Mouse (Mus musculus): ENCODE data around the gene Ccdc33.
A peak's percentile ranks its signal among the peaks of the same experiment; 100 is the strongest.

Gene Ccdc33

DNA sequence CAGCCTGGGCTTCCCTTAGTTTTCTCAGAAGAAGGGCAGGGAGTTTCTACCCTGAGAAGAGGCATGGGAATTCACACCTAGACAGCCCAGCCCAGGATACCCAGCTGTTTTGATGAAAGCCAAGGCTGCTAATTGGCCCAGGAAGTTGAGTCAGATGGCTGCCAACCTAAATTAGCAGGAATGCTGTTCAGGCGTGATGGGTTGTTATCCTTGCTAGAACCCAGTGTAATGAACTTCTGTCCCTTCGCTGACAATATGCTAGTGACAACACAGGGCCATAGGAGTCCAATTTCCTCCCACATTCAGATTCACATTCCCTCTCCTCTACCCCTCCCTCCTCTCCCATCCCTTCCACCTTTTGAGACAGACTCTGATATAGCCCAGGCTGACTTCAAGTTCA, 105.7 kb downstream of the Ccdc33 start:
- no peak for DNase-seq (ENCODE audit: low read depth, low spot score)

DNA sequence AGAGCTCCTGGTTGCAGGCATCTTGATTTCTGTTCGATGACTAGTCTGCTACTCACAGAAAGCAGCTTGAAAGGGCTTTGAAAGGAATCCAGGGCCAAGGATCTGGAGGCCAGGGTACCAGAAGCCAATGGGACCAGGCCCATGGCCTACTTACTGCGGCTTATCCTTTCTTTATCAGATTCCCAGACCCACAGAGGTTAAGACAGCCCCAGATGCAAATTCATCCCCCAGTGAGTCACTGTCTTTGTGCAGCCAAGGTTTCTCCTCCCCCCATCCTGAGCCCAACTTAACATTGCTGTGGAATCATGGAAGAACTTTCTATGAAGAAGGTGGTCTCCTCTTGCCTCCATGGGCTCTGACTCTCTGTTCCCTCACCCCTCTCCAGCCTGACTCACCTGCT, 106.1 kb downstream of the Ccdc33 start:
- DNase-seq (ENCODE audit: low read depth, low spot score), result no peak

DNA sequence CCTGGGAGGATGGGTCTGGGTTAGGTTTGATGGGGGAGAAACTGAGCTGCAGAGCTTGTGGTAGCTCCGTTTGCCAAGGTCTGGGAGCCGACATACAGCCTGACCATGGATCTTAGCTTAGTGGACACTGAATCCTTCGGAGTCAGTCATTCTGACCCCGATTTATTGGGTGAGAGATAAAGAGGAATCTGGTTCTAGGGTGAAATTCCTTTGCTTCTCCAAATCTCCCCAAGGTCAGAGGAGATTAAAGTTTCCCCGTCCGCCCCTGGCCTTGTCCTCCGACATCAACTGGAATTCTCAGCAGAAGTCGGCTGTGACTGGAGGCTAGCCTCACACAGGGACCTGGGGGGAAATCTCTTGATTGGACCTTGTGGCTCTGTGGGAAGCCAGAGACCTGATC, 107.1 kb downstream of the Ccdc33 start:
- DNase-seq (ENCODE audit: low read depth, low spot score), result no peak

DNA sequence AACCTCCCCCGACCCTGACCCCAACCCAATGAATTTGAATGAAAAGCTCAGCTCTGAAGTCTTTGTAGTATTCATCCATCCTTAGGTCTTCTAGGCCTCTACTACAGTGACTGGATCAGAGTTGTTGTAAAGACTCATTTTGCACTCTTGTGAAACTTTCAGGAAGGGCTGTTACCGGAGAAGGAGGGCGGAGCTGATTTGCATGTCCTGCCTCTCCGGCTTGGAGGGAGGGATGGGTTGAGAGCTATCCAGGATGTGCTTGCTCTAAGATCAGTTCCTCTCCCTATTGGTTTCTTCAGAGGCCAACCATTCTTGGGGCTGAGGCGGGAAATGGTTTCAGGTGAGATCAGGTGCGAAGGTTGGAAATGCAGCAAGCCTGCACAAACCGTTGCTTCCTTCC, 107.6 kb downstream of the Ccdc33 start:
- DNase-seq (ENCODE audit: low read depth, low spot score), result no peak

DNA sequence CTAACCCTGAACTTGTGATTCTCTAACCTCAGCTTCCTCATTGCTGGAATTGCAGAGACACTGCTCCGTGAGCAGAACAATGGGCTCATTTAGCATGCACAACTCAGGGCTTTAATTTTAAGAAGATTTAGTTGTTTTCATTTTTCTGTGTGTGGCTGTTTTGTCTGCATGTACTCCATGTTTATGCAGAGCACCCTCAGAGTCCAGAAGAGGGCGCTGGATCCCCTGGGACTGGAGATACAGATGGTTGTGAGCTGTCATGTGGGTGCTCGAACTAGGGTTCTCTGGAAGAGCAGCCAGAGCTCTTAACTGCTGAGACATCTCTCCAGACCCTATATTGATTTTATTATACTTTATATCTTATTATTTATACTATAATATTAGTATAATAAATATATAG, 109.0 kb downstream of the Ccdc33 start:
- DNase-seq (ENCODE audit: low read depth, low spot score), result no peak

DNA sequence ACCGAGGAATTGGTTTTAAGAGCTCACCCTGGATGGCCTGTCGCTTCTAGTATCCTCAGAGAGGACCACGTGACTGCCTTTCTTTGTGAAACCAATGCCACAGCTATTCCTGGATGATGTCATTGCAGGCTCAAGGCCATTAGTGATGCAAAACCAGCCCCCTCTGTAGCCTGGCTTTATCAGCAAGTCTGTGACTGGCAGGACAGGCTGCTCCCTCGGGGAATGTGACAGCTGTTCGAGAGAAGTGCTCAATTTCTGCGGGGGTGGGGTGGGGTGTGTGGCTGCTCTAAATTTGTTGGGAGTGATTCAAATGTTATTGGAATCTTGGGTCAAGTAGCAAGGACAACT, 109.6 kb downstream of the Ccdc33 start:
- peak; percentile 78 for DNase-seq (ENCODE audit: low read depth, low spot score)

DNA sequence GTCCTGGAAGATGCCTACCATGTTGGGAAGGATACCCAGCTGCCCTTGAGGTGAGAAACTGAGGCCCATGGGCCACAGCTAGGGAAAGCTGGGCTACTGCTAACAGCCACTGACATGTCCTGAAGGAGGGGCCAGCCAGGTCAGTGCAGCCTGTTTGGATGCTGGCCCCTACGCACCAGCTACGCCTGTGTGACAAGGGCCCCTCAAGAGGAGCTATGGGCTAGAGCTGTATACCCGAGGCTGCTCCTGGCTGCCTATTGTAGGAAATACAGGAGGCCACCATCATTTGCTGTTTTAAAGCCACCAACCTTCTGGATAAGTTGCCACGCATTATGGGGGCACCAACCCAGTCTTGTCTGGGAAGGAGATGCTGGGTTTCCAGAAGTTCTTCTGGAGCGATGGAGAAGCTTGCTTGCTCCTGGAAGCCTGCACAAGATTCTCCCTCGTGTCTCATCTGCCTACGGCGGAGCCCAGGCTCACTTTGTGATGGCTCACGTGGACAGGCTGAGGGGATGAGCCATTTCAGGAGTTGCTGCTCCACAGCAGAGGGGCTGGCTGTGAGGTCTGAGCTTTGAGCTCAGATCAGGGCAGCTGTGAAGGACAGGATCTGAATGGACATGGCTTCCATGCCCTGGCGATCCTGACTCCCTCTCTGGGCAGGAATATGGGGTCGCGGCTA, 110.1 kb downstream of the Ccdc33 start:
- DNase-seq (ENCODE audit: low read depth, low spot score), result no peak

DNA sequence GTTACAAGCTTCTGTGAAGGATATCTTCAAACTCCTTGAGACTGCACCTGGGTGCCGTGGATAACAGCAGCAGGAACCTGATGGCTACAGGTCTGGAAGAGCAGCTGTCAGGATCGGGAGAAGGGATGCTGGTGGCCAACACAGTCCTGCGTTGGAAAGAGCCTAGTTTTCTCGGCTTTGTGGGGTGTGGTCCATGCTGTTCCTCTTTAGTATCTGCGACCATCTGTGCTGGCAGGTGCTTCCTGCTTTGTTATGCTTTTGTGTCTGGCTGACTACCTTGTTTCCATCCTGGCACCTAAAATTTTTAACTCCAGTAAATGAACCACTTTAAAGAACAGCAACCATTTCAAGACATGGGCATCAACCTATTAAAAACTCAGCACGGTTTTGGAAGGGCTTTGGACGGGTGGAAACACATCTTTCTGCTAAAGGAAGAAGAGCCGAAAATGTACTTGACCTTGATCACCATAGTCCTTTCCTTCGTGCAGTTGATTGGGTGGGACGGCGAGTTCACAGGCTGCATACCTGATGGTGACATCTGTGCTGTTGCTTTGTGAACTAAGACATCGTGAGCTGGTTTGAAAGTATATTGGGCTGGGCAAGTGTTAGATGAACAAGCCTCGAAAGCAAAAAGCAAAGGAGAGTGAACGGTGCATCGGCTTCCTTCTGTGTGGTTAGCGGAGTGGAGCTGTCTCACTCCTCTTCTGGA, 112.7 kb downstream of the Ccdc33 start, which contains the start of gene Cyp11a1:
Cyp11a1 (plus strand) TSS at position 659 of the 709 bp plus-strand sequence.
- no peak for DNase-seq (ENCODE audit: low read depth, low spot score)

DNA sequence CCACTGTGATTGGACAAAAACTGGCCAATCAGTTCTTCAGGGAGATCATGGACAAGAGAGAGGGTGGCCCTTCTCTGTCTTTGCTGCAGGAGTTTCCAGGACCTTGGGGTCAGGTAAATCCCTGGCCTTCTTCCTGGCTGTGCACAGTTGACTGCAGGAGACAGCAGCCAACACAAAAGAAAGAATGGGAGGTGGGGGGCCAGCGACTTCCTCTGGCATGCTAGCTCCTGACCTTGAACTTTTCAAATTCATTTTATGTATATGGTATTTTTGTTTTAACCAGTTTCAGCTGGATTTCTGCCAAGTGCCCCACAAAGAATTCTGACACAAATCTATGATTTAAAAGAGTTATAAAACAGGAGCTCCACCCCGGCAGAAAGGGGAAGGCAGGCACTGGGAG, 115.4 kb downstream of the Ccdc33 start:
- no peak for DNase-seq (ENCODE audit: low read depth, low spot score)

DNA sequence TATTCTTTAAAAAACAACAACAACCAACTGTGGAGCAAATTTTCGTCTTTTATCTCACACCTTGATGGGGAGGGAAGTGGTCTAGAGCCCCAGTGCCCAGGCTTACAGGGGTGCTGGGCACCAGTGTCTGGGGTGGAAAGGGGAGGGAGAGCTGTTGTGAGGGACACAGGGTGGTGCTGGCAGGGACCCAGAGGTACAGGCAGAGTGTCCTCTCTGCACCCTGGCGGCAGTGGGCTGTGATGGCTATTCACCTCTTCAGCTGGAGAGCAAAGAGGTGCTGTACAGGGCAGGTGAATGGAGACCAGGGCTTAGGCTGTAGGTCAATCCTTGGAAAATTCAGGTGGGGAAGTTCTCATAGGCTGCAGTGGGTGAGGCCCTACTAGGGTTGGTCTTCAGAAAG, 118.9 kb downstream of the Ccdc33 start:
- no peak for DNase-seq (ENCODE audit: low read depth, low spot score)

DNA sequence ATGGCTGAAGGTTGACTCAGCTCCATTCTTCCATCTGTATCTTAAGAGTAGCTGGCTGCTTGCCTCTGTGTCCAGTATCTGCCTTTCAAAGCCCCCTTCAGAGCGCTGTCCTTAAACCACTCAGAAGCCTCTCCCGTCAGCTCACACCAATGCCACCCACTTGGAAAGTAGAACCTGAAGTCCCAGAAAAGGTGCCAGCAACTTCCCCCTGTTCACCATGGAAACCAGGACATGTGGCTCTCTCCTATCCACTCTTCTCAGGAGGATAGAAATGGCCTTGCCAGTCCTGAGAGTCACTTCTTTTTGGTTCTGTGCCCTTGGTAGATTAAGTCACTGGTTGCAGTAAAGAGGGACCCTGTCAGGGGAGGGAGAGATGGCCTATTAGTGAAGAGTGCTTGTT, 119.9 kb downstream of the Ccdc33 start:
- no peak for DNase-seq (ENCODE audit: low read depth, low spot score)

DNA sequence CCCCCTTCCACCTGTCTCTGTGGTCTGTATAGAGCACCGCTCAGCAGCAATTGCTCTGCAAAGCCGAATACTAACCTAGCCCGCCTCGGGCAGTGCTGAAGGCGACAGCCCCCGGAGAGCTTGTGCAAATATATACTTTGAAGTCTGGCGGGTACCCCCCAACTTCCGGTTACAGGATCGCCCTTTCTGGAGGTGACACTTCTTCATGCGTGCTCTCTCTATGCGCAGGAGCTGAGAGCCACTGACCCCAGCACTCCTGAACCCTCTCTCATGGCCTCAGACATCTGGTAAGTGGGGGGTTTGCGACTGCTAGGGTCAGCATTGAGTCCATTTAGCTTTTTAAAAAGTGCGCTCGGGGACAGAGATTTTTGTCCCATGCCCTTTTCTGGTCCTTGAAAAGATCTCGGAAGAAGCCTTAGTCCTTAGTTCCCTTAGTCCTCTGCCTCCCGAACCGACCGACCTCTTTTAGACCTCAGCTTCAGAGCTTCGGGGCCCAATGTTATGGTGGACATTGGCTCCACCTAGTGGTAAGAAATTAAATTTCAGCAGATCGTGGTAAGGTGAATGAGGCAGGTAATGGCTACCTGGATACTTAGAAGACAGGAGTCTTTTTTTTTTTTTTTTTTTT, 120.5 kb downstream of the Ccdc33 start:
- peak; percentile 55 for DNase-seq (ENCODE audit: low read depth, low spot score)

DNA sequence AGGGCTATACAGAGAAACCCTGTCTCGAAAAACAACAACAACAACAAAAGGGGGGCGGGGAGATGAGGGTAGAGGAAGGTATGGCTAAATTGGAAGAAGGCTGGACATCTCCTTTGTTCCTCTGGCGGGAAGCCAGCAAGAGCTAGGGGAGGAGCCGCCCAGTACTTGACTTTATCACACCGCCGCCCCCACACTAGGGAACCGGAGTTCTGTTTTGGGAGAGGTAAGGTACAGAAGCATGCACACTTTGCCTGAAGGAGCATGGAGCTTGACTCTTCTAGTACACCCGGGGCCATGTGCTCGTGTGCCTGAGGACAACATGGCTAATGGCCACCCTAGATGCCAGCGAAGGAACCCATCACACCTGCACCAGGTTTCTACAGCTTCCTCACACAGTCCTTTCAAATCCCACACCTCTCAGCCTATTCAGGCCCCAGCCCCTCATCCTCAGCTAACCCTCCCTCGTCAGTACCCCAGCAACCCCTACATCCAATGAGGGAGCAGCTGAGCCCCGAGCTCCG, 121.1 kb downstream of the Ccdc33 start:
- no peak for DNase-seq (ENCODE audit: low read depth, low spot score)

DNA sequence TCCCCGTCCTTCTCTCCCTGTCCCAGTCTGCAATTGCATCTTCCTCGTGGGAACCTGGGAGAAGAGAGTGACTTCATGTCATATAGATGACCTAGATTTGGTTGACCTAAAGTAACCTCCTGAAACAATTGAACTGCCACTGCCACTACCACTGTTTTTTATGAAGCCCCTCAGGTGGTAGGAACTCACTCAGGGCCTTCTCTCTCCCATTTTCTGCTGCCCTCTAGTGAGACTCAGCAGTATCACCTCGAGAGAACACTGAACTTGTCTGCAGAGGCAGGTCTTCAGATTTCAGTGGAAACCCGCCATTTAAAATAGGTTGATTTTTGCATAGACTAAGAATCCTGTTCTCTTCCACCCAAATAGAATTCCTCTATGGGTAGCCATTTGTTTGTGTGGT, 123.3 kb downstream of the Ccdc33 start:
- no peak for DNase-seq (ENCODE audit: low read depth, low spot score)

DNA sequence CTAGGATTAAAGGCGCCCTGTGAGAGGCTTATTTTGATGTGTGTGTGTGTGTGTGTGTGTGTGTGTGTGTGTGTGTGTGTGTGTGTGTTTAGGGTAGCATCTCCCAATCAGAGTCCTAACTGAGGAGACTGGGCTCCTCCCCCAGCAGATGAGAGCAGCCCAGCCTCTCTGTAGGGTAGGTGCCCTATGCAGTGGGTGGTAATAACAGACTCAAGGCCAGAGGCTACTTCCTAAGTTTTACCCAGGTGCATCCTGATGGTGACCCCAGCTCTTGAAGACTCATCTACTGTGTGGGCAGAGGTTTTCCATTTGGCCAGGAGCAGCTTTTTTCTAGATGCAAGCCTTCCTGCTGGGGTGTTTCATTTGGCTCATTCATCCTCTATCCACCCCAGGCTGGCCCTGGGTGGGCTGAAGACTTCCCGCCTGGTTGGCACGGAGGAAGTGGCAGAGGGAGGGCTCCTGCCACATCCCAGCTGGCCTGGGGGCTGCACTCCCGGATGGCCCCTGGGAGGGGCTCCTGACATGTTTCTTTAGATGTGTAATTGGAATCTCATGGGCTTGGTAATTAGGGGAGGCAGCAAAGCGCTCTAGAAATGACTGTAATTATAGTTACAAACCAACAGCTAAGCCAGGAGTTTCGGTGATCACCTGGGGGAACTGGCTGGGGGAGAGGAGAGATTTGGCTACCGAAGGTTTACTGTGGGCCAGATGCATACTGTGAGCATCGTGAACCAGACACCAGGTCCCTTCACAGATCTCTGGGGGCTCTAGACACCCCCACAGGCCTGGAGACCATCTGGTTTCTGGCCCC, 125.6 kb downstream of the Ccdc33 start:
- no peak for DNase-seq (ENCODE audit: low read depth, low spot score)

DNA sequence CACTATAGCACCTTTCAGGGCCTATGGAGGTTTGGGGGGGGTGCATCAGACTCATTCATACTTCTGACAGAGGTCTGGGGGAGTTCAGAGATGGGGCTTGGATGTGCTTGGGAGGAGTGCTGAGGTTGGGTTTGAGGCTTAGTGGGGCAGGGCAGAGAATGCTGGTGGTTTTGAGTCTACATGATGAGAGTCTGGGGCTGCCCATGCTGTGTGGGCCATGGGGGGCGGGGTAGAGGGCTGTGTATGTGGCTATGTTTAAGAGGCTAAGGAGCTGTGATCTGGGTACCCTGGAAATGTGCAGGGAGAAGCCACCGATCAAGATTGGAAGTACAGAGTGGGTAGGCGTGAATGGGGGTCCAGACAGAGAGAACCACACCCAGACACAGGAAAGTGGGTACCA, 126.6 kb downstream of the Ccdc33 start:
- DNase-seq (ENCODE audit: low read depth, low spot score), result no peak

DNA sequence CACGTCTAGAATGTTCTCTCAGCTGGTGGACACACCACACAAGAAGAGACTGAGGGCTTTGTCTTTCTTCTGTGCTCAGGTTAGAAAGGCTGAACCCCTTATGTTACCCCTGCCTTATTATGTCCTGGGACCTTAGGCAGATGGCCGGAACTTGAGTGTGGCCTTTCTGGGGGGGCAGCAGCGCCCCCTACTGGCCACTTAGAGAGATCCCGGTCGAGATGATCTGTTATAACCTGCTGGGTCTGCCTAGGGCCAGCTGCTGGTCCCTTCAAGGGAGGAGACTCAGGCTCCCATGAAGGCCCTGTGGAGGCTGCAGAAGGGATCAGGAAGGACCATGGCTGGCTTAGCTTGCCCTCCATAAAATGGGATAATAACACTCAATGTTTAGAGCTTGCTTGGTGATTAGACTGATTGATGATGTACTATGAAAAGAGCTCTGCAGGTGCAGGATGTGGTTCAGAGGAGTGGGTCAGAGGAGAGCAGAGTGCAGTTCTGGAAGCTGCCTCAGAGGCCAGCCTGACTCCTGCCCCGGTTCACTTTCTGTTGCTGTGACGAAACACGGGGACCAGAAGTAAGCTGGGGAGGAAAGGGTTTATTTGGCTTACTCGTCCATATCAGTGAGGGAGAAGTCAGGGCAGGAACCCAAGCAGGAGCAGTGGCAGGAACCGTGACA, 128.0 kb downstream of the Ccdc33 start:
- DNase-seq (ENCODE audit: low read depth, low spot score), result peak; percentile 58

DNA sequence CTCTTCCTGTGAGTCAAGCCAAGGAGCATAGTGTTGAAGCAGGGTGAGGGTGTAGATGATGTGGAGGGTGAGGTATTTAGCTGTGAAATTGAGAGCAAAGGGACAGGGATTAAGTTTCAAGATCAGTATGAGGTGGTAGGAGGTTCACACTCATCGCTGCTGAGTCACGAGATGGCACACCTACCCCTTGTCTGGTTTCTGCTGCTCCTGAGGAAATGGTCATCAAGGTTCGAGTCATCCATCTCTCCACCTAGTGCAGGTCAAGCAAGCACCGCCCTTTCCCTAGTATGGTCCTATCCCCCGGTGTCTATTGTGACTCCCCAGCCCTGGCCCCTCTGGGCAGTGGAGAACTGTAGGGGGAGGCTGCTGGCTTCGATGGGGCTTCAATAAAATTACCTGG, 129.3 kb downstream of the Ccdc33 start:
- no peak for DNase-seq (ENCODE audit: low read depth, low spot score)

DNA sequence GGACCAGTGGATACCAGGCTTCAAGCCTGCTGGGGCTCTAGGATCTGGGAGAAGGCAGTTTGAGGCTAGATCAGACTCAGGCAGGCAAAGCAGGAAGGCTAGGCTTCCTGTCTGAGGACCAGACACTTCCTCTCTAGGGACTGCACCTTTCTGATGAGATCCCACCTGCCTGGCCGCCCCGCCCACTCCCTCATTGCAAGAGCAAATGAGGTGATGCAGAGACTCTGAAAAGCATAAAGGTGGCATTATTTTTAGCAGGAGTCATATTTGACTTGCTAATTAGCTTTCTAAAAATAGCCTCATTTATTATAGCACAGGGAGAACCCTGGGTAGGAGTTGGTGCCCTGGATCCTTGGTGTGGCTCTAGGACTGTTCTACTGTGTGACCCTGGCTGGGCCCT, 130.5 kb downstream of the Ccdc33 start:
- DNase-seq (ENCODE audit: low read depth, low spot score), result no peak

DNA sequence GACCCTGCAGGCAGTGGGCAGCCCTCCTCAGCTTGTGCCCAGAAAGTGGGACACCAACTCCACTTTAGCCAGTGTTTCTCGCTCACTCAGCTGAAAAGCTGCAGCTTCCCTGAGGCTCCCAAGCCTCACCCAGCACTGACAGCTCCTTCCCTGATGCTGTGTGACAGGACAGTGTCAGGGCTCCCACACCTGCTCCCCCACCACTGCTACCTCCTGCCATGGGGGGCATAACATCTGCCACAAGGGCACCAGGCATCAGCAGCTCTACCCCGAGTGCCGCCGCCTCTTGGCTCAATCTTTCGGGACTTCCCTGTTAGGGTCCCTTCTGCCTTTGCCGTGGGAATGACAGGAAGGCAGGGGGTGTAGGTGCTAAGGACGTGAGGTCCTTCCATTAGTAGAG, 132.3 kb downstream of the Ccdc33 start:
- no peak for DNase-seq (ENCODE audit: low read depth, low spot score)

DNA sequence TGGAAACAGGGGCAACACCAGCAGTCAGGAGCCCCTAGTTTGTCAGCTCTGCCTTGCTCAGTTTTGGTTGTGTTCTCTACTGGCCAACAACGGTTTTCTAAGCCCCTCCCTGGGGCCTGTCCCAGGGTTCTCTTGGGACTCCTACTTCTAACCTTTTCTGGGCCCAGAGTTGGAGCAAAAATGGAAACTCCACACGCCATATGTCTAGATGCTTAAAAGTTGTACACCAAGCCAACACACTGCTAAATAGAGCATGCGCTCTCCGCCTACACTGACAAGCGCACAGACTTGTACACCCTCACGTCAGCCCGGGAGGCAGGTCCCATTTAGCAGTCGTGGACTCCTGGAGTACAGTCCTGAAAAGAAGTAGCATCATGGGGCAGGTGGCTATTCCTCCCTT, 133.3 kb downstream of the Ccdc33 start:
- no peak for DNase-seq (ENCODE audit: low read depth, low spot score)

DNA sequence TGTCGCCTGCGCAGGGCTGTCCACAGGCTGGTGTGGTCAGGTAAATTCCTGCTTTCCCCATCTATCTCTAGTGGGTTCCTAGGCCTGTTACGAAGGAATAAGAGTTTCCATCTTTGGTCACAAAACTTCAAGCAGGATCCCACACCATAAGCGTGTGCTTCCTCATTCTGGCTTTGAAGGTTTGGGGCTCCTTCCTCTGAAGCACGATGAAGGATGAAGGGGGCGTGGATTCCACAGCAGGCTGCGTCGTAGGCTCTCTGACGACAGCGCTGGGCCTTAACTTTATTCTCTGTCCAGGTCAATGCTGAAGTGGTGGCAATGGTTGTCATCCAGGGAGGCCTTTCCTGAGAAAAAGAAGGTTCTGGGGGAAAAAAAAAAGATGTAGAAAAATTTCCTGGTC, 138.1 kb downstream of the Ccdc33 start:
- DNase-seq (ENCODE audit: low read depth, low spot score), result no peak
